ENCODE assay signal across 8 mouse cellular contexts in the genomic region with DNA sequence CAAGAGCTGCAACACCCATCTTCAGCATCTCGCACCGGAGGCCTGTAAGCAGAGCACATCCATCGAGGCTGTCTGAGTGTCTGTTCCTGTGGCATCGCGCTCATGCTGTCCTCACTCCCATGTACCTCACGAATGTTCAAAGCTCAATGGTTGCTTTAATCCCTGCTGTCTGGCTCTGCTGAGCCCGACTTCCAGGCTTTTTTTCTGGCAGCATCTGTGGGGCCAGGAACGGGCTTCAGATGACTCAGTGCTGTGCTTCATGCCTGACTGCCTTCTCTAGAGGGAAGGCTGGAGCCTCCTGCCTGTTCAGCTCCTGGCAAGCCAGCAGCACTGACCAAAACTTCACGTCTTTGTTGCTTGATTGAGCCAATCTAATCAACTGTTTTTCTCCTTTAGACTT.
DNase-seq lines count a peak whose midpoint lies in the region; ATAC-seq and TF ChIP-seq lines count a peak whose summit lies in the region.

No protein-coding gene starts in this region.

- no peaks in the 10 kb centered on the region for H3K9me3 ChIP-seq in forebrain, embryonic 14.5 days (replicated peaks; ENCODE audit: control insufficient read depth, low read length)
- no peaks in the 10 kb centered on the region for H3K9me3 ChIP-seq in forebrain, postnatal 0 days (ENCODE audit: low read length)
- no peaks in the 10 kb centered on the region for H3K9me3 ChIP-seq in lung, embryonic 16.5 days (ENCODE audit: control insufficient read depth, low read length)
- no peaks in the 10 kb centered on the region for H3K9me3 ChIP-seq in hindbrain, postnatal 0 days (ENCODE audit: low read length)
- H3K9me3 ChIP-seq in heart, embryonic 12.5 days (replicated peaks): no peaks in the 10 kb centered on the region

- peaks cover 14% of the 10 kb centered on the region for H3K4me1 ChIP-seq in forebrain, embryonic 14.5 days (ENCODE audit: control insufficient read depth, insufficient read depth, low read length)
- no peaks in the 10 kb centered on the region for H3K4me1 ChIP-seq in forebrain, postnatal 0 days (ENCODE audit: insufficient read depth)
- H3K4me1 ChIP-seq in lung, embryonic 16.5 days (replicated peaks; ENCODE audit: control insufficient read depth, insufficient read depth, low read length): peaks cover 17% of the 10 kb centered on the region
- no peaks in the 10 kb centered on the region; the same call in 1 of the 2 replicates for H3K4me1 ChIP-seq in hindbrain, postnatal 0 days (ENCODE audit: insufficient read depth, low read length)
- H3K4me1 ChIP-seq in heart, embryonic 12.5 days (replicated peaks): peaks cover 33% of the 10 kb centered on the region

- H3K4me2 ChIP-seq in forebrain, embryonic 14.5 days (ENCODE audit: low read length): no peak overlapping the region
- H3K4me2 ChIP-seq in forebrain, postnatal 0 days (ENCODE audit: low read depth): no peak overlapping the region
- no peak overlapping the region for H3K4me2 ChIP-seq in lung, embryonic 16.5 days (ENCODE audit: low read depth, low read length)
- no peak overlapping the region for H3K4me2 ChIP-seq in hindbrain, postnatal 0 days (ENCODE audit: low read depth, low read length)
- H3K4me2 ChIP-seq in heart, embryonic 12.5 days: no peak overlapping the region

- no peak overlapping the region for H3K9ac ChIP-seq in forebrain, embryonic 14.5 days (ENCODE audit: low read length)
- no peak overlapping the region for H3K9ac ChIP-seq in forebrain, postnatal 0 days
- H3K9ac ChIP-seq in lung, embryonic 16.5 days (ENCODE audit: low read length): no peak overlapping the region
- no peak overlapping the region for H3K9ac ChIP-seq in hindbrain, postnatal 0 days (replicated peaks; ENCODE audit: low read length)
- H3K9ac ChIP-seq in heart, embryonic 12.5 days: no peak overlapping the region

- H3K27ac ChIP-seq in forebrain, embryonic 14.5 days (ENCODE audit: low read depth, low read length): peak overlapping the region; percentile 27; the same call in 1 of the 2 replicates
- no peak overlapping the region for H3K27ac ChIP-seq in forebrain, postnatal 0 days (ENCODE audit: low read depth, low read length)
- H3K27ac ChIP-seq in lung, embryonic 16.5 days (ENCODE audit: low read length): 0 out of 2 replicates have a peak overlapping the region, but pooled peaks have one; percentile 5
- peak overlapping the region; percentile 15; the same call in 1 of the 2 replicates for H3K27ac ChIP-seq in hindbrain, postnatal 0 days
- no peak overlapping the region for H3K27ac ChIP-seq in heart, embryonic 12.5 days (ENCODE audit: poor library complexity, severe bottlenecking)

- peak; percentile 38; the same call in 1 of the 2 replicates for ATAC-seq in forebrain, embryonic 14.5 days
- no peak for ATAC-seq in forebrain, postnatal 0 days
- ATAC-seq in lung, embryonic 16.5 days (ENCODE audit: low read depth): no peak
- 0 out of 2 replicates have a peak, but pooled peaks have one; percentile 56 for ATAC-seq in hindbrain, postnatal 0 days
- no peak for ATAC-seq in heart, embryonic 12.5 days (ENCODE audit: insufficient number of reproducible peaks, low FRiP score)

- peak; percentile 55 for DNase-seq in forebrain, embryonic 14.5 days (ENCODE audit: low spot score)
- DNase-seq in forebrain, postnatal 0 days: no peak
- DNase-seq in lung, postnatal 4 days: no peak
- peak; percentile 43 for DNase-seq in hindbrain, postnatal 0 days (ENCODE audit: low spot score)
- DNase-seq in right cerebral cortex, postnatal 25 days: peak; percentile 43
- no peak for DNase-seq in layer of hippocampus, adult 9-10 months (ENCODE audit: low spot score)

- no peak for TF ChIP-seq CTCF in forebrain, postnatal 0 days (IDR thresholded peaks at IDR 0.05; ENCODE audit: low read depth)
- TF ChIP-seq CTCF in hindbrain, postnatal 0 days (IDR thresholded peaks at IDR 0.05; ENCODE audit: low read depth): no peak

- H3K27me3 ChIP-seq in forebrain, embryonic 14.5 days (replicated peaks; ENCODE audit: control insufficient read depth, insufficient read depth, low read length): no peaks in the 10 kb centered on the region
- H3K27me3 ChIP-seq in forebrain, postnatal 0 days (ENCODE audit: insufficient read depth, low read length): no peaks in the 10 kb centered on the region
- no peaks in the 10 kb centered on the region for H3K27me3 ChIP-seq in lung, embryonic 16.5 days (ENCODE audit: control insufficient read depth, insufficient read depth, low read depth, low read length)
- H3K27me3 ChIP-seq in hindbrain, postnatal 0 days (ENCODE audit: insufficient read depth, low read length): no peaks in the 10 kb centered on the region
- no peaks in the 10 kb centered on the region for H3K27me3 ChIP-seq in heart, embryonic 12.5 days (replicated peaks)

- WGBS in forebrain, embryonic 14.5 days: 55% methylated on average over 9 of the region's 9 CpGs
- 45% methylated on average over 9 of the region's 9 CpGs for WGBS in forebrain, postnatal 0 days
- 70% methylated on average over 9 of the region's 9 CpGs for WGBS in lung, embryonic 16.5 days
- WGBS in hindbrain, postnatal 0 days: 38% methylated on average over 9 of the region's 9 CpGs
- WGBS in heart, embryonic 12.5 days: 66% methylated on average over 9 of the region's 9 CpGs

- peaks cover 11% of the 10 kb centered on the region; the same call in 1 of the 2 replicates for H3K36me3 ChIP-seq in forebrain, embryonic 14.5 days (ENCODE audit: control insufficient read depth, insufficient read depth, low read length)
- H3K36me3 ChIP-seq in forebrain, postnatal 0 days (ENCODE audit: insufficient read depth): 0 out of 2 replicates have a peak, but pooled peaks cover 4% of the 10 kb centered on the region
- peaks cover 2% of the 10 kb centered on the region; the same call in 1 of the 2 replicates for H3K36me3 ChIP-seq in lung, embryonic 16.5 days (ENCODE audit: control insufficient read depth, insufficient read depth, low read length)
- H3K36me3 ChIP-seq in hindbrain, postnatal 0 days (ENCODE audit: insufficient read depth, low read length): no peaks in the 10 kb centered on the region
- peaks cover 42% of the 10 kb centered on the region for H3K36me3 ChIP-seq in heart, embryonic 12.5 days

- no peak overlapping the region for H3K4me3 ChIP-seq in forebrain, embryonic 14.5 days (ENCODE audit: low read depth, low read length)
- H3K4me3 ChIP-seq in forebrain, postnatal 0 days (ENCODE audit: low read depth, low read length): no peak overlapping the region
- H3K4me3 ChIP-seq in lung, embryonic 16.5 days (ENCODE audit: low read length): no peak overlapping the region
- no peak overlapping the region for H3K4me3 ChIP-seq in hindbrain, postnatal 0 days (ENCODE audit: low read length)
- no peak overlapping the region for H3K4me3 ChIP-seq in heart, embryonic 12.5 days

Comparison
In these comparisons a context has a peak if more than half of its experiments do, and no peak if none do; other contexts are left out.
1. ATAC-seq: peak in forebrain, embryonic 14.5 days (single experiment) and hindbrain, postnatal 0 days (single experiment); none in forebrain, postnatal 0 days (single experiment), lung, embryonic 16.5 days (single experiment) and heart, embryonic 12.5 days (single experiment).
2. DNase-seq: peak in forebrain, embryonic 14.5 days (single experiment), hindbrain, postnatal 0 days (single experiment) and right cerebral cortex, postnatal 25 days (single experiment); none in forebrain, postnatal 0 days (single experiment), lung, postnatal 4 days (0 of 2) and layer of hippocampus, adult 9-10 months (single experiment).
3. H3K27ac ChIP-seq: peak in forebrain, embryonic 14.5 days (single experiment), lung, embryonic 16.5 days (single experiment) and hindbrain, postnatal 0 days (single experiment); none in forebrain, postnatal 0 days (single experiment) and heart, embryonic 12.5 days (single experiment).